Mouse (Mus musculus): ENCODE results near the gene Hba-a2.

The Hba-a2 gene

GRCm38 (mm10) chr11:32307006-32307405 is 10.7 kb downstream of the Hba-a2 start:
- in situ Hi-C loops (cut with MboI; ENCODE audit: unreplicated experiment in 2 of 2): loop anchor here in 1 of 2 experiments (25.0 kb wide), 1 partner anchor 320 kb away; no protein-coding TSS in a partner anchor

DNA sequence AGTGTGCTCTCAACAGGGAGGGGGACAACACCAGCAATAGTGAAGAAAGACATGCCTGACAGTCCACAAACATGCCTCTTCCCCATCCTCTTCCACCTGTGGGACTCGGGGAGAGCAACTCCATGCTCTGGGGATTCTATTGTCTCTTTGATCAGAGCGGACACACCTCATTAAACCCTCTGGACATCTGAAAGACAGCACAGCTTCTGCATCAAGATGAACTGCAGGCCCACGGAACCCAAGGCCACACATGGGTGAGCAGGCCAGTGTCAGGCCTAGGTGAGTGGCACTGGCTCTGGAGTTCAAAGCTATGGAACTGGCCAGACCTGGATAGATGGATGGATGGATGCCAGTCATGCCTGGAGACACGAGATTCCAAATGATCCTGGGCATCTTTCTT is 13.2 kb downstream of the Hba-a2 start:
- in situ Hi-C loops (cut with MboI; ENCODE audit: unreplicated experiment in 2 of 2): loop anchor here in 1 of 2 experiments (25.0 kb wide), 1 partner anchor 322 kb away; no protein-coding TSS in a partner anchor

DNA sequence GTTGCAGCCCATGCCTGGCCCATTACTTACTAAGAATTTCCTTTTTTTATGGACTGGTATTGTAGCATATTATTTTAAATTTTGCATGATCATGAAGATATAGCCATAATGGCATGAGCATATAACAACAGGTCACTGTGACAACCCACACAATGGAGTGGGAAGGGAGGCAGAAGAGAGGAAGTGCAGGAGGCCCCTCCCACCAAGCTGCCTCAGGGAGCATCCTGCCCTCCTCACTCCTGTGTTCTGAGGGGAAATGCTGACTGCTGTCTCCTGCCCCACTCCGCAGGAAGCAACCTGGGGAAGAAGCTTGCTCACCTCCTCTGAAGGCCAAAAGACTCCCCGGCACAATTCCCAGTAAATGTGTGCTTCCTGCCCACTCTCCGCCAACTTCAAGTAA is 13.6 kb downstream of the Hba-a2 start:
- in situ Hi-C loops (cut with MboI; ENCODE audit: unreplicated experiment in 2 of 2): loop anchor here in 1 of 2 experiments (25.0 kb wide), 1 partner anchor 323 kb away; no protein-coding TSS in a partner anchor

GRCm38 (mm10) chr11:32316009-32316408 is 19.7 kb downstream of the Hba-a2 start:
- in situ Hi-C loops (cut with MboI; ENCODE audit: unreplicated experiment in 2 of 2): loop anchor here in 1 of 2 experiments (25.0 kb wide), 1 partner anchor 329 kb away; no protein-coding TSS in a partner anchor

DNA sequence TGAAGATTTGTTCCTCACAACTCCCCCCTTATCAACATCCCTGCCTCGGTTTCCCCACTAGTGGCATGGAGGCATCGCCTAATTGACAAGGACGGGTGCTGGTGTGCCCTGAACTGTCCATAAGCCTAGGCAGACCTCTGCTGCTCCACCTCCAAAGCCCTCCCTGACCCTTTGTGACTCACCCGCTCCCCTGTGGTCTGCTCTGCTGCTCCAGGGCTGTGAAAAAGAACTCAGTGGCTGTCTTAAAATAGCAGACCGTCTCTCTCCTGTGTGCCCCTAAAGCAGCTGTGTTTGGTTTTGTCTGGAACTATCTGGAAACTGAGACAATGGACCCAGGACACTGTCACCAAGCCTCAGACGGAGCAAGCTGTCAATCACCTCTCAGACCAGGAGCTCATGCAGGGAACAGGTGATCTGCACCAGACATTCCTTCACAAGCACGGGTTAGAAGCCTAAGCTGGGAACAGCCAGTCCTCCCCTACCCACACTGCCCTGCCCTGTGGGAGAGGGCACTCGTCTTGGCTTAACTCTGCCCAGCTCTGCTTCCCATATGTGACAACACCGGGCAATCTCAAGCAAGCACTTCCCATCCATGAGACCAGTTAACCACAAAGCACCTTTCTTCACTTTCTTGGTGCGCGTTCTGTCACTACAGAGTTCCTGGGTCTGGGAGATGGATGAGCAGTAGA is 24.4 kb downstream of the Hba-a2 start:
- in situ Hi-C loops (cut with MboI; ENCODE audit: unreplicated experiment in 2 of 2): loop anchor here in 1 of 2 experiments (25.0 kb wide), 1 partner anchor 333 kb away; no protein-coding TSS in a partner anchor

DNA sequence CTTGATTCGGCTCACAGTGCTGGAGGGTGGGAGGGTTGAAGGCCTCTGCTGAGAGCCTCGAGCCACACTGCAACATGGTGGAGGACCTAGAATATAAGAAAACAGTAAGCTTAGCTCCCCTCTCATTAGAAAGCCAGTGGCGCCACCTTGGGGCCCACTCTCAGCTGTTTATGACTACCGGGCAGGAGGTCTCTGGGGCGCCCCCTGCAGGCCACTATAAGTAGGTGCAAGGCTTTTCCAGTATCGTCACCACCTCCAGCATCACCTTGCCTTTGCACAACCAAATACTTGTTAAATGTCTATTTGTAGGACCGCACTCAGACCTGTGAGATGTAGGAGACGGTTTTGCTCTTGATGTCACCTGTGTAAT is 24.9 kb downstream of the Hba-a2 start:
- in situ Hi-C loops (cut with MboI; ENCODE audit: unreplicated experiment in 2 of 2): loop anchor here in 1 of 2 experiments (25.0 kb wide), 1 partner anchor 334 kb away; no protein-coding TSS in a partner anchor

DNA sequence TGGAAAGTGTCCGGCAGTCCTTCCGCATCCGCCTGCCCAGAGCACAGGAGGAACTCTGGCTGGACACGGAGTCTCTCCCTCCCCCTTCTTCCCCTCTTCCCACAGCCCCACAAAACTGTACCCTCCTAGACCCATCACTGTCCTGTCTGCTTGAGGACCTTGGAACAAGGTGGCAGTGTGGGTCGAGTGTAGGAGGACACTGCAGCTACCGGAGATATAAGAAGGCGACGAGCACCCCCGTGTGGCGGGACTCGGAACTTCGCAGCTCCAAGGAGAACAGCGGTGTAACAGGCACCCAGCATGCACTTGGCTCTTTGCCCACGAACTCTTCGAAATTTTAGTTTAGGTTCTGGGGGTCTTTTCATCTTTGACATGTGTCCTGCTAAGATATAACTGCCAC is 28.3 kb downstream of the Hba-a2 start:
- in situ Hi-C loops (cut with MboI; ENCODE audit: unreplicated experiment in 2 of 2): loop anchor here in 1 of 2 experiments (25.0 kb wide), 1 partner anchor 337 kb away; no protein-coding TSS in a partner anchor

DNA sequence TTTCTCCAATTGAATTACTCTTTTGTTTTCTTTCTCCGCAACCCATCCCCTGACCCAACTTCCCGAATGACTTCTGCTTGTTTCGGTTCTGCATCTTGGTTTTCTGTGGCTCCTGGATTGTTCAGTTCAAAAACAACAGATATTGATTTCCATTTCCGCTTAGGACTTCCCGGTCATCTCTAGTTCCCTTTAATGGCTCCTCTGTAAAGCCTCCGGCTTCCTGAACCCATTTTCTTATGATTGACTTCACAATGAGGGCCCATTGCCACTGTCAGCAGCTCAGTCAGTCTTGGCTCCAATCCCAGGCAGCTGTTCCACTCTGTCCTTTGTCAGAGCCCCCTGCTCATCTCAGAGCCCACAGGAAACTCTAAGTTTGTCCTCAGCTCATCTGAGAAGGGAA is 34.8 kb downstream of the Hba-a2 start:
- in situ Hi-C loops (cut with MboI; ENCODE audit: unreplicated experiment in 2 of 2): no loop called here

GRCm38 (mm10) chr11:32331861-32332260 is 35.6 kb downstream of the Hba-a2 start:
- in situ Hi-C loops (cut with MboI; ENCODE audit: unreplicated experiment in 2 of 2): no loop called here

- in situ Hi-C loops (cut with MboI; ENCODE audit: unreplicated experiment in 2 of 2): no loop called here
Observed at GRCm38 (mm10) chr11:32333235-32333634, 36.9 kb downstream of the Hba-a2 start.

GRCm38 (mm10) chr11:32336435-32336907 is 40.2 kb downstream of the Hba-a2 start:
- in situ Hi-C loops (cut with MboI; ENCODE audit: unreplicated experiment in 2 of 2): no loop called here

DNA sequence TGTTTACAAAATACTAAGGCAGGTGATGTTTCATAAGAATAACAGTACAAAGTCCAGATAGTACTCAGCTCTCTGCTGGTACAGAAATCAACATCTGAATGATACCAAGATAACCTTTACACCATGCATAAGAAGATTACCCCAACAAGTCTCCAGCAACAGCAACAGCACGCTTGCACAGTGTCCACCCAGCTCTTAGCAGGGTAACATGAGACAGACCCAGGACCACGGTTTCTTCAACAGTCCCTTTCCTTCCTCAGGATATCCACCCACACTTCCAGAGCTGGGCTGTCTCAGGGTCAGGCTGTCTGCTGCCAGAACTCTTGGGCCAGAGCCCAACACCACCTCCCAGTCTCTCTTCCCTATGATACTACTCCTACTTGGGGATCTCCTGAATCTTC is 42.8 kb downstream of the Hba-a2 start:
- in situ Hi-C loops (cut with MboI; ENCODE audit: unreplicated experiment in 2 of 2): no loop called here

- in situ Hi-C loops (cut with MboI; ENCODE audit: unreplicated experiment in 2 of 2): no loop called here
Observed at GRCm38 (mm10) chr11:32340476-32341473, 44.5 kb downstream of the Hba-a2 start.

DNA sequence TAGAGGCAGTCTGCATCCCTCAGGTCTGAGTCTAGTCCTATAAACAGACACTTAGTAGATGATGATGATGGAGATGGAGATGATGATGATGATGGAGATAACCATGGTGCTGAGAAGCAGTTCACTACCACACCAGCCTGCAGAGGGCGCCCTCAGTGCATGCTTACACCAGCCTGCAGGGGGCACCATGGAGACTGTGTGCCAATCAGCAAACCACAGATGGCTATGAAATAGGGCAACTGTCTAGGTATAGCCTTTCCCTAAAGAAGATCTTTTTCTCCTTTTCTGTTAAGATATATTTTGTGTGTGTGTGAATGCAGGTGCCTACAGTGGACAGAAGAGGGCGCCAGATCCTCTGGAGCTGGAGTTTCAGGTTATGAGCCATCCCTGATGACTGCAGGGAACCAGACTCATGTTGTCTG is 46.5 kb downstream of the Hba-a2 start:
- in situ Hi-C loops (cut with MboI; ENCODE audit: unreplicated experiment in 2 of 2): no loop called here

DNA sequence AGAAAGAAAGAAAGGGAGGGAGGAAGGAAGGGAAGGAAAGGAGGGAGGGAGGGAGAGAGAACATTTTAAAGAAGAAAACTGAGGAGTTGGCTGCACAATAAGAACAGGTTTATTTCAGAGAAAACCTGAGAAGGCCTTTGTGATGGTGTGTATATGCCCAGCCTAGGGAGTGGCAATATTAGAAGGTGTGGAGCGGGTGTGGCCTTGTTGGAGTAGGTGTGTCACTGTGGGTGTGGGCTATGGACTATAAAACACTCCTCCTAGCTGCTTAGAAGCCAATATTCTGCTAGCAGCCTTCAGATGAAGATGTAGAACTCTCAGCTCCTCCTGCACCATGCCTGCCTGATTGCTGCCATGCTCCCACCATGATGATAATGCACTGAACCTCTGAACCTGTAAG is 47.1 kb downstream of the Hba-a2 start:
- in situ Hi-C loops (cut with MboI; ENCODE audit: unreplicated experiment in 2 of 2): no loop called here

- in situ Hi-C loops (cut with MboI; ENCODE audit: unreplicated experiment in 2 of 2): no loop called here
Observed at GRCm38 (mm10) chr11:32345504-32346297, 49.4 kb downstream of the Hba-a2 start.
